Mouse (Mus musculus) layer of hippocampus, adult 8-10 months (tissue): ENCODE measurements around the gene Cdc25b. TPM values are rescaled to one million over a fixed set of nuclear protein-coding genes. Genes with fewer than 3 reads are reported as not detected.

Experiments used
- DNase-seq, 2 experiments: peaks; one replicate each; pipeline ENCODE4 v3.0.0; 2022; ENCODE audit warnings: low spot score in 2 of 2
- total RNA-seq, 4 experiments: library from RNA; stranded (reverse); gene quantifications; 2 replicates each; pipeline ENCODE4 v1.2.4; 2022

Cdc25b gene
- total RNA-seq: 10 to 100 TPM; 21.6 to 31.4 (median 25.4) TPM

- DNase-seq: peak; percentile 64 to 73
Measured at GRCm38 (mm10) chr2:131186771-131187601, at the start of gene Cdc25b, which contains the start of gene Spef1. Cdc25b (plus strand) TSS chr2:131186949. Spef1 (minus strand) TSS chr2:131187282.

- no peak for DNase-seq
Measured at GRCm38 (mm10) chr2:131138296-131138695, 48.5 kb upstream of the Cdc25b start.

- DNase-seq: no peak
Measured at GRCm38 (mm10) chr2:131138760-131139159, 48.0 kb upstream of the Cdc25b start.

- no peak for DNase-seq
Measured at GRCm38 (mm10) chr2:131139287-131139686, 47.5 kb upstream of the Cdc25b start.

GRCm38 (mm10) chr2:131139886-131140532 lies 46.7 kb upstream of the Cdc25b start:
- DNase-seq: no peak

- DNase-seq: no peak
Measured at GRCm38 (mm10) chr2:131140533-131140905, 46.2 kb upstream of the Cdc25b start.

GRCm38 (mm10) chr2:131141336-131141986 lies 45.3 kb upstream of the Cdc25b start:
- no peak for DNase-seq

GRCm38 (mm10) chr2:131142592-131142991 lies 44.2 kb upstream of the Cdc25b start:
- DNase-seq: peak; percentile 31 to 38

GRCm38 (mm10) chr2:131143007-131143780 lies 43.6 kb upstream of the Cdc25b start:
- DNase-seq: no peak

- DNase-seq: no peak
Measured at GRCm38 (mm10) chr2:131145121-131145520, 41.6 kb upstream of the Cdc25b start.

- DNase-seq: no peak
Measured at GRCm38 (mm10) chr2:131145536-131145935, 41.2 kb upstream of the Cdc25b start.

- DNase-seq: no peak
Measured at GRCm38 (mm10) chr2:131146193-131147042, 40.3 kb upstream of the Cdc25b start.

GRCm38 (mm10) chr2:131147043-131147365 lies 39.7 kb upstream of the Cdc25b start:
- DNase-seq: no peak

- DNase-seq: no peak
Measured at GRCm38 (mm10) chr2:131148353-131149253, 38.1 kb upstream of the Cdc25b start.

- DNase-seq: no peak
Measured at GRCm38 (mm10) chr2:131149254-131149578, 37.5 kb upstream of the Cdc25b start.

GRCm38 (mm10) chr2:131152166-131152730 lies 34.5 kb upstream of the Cdc25b start:
- no peak for DNase-seq

- no peak for DNase-seq
Measured at GRCm38 (mm10) chr2:131154036-131154435, 32.7 kb upstream of the Cdc25b start.

- DNase-seq: no peak
Measured at GRCm38 (mm10) chr2:131156987-131157386, 29.8 kb upstream of the Cdc25b start.

GRCm38 (mm10) chr2:131159491-131159910 lies 27.2 kb upstream of the Cdc25b start:
- DNase-seq: no peak
